Mouse (Mus musculus): ENCODE data around the gene Krt20.

GRCm38 (mm10) chr11:99454044-99454443 lies 16.1 kb upstream of the Krt20 start:
- TF ChIP-seq GABPA (IDR thresholded peaks at IDR 0.05; ENCODE audit: low read depth, low read length) (no peak), EP300 (IDR thresholded peaks at IDR 0.05; ENCODE audit: low read depth in 1 of 2, low read length in 2 of 2) (no peak), POLR2AphosphoS2 (IDR thresholded peaks at IDR 0.05; ENCODE audit: low read length) (no peak), CHD2 (IDR thresholded peaks at IDR 0.05; ENCODE audit: low read length) (no peak), ZC3H11A (IDR thresholded peaks at IDR 0.05; ENCODE audit: low read depth, low read length) (no peak)

All from MEL (cell line).